Mouse (Mus musculus) layer of hippocampus, adult 9-11 months (tissue): ENCODE results near the gene Syt17.
A peak's percentile ranks its signal among the peaks of the same experiment; 100 is the strongest.

Experiments
- DNase-seq: peaks from one replicate; pipeline ENCODE4 v3.0.0; 2022

Syt17 gene

GRCm38 (mm10) chr7:118448134-118448967, at the start of gene Syt17:
Gene Syt17, minus strand, starts transcription at chr7:118448222.
- DNase-seq = peak; percentile 41

- DNase-seq = no peak
Measured at GRCm38 (mm10) chr7:118494892-118495579, 47.0 kb upstream of the Syt17 start.

- DNase-seq = no peak
Measured at GRCm38 (mm10) chr7:118493892-118494291, 45.9 kb upstream of the Syt17 start.

GRCm38 (mm10) chr7:118491431-118492147, 43.6 kb upstream of the Syt17 start, which contains the start of gene Itpripl2:
Gene Itpripl2, minus strand, starts transcription at chr7:118491975.
- peak; percentile 48 for DNase-seq

GRCm38 (mm10) chr7:118490666-118491430, 42.8 kb upstream of the Syt17 start:
- no peak for DNase-seq

- DNase-seq = no peak
Measured at GRCm38 (mm10) chr7:118489706-118490665, 42.0 kb upstream of the Syt17 start.

GRCm38 (mm10) chr7:118488060-118488664, 40.1 kb upstream of the Syt17 start:
- no peak for DNase-seq

- DNase-seq = no peak
Measured at GRCm38 (mm10) chr7:118486917-118487316, 38.9 kb upstream of the Syt17 start.

- no peak for DNase-seq
Measured at GRCm38 (mm10) chr7:118483996-118484395, 36.0 kb upstream of the Syt17 start.

GRCm38 (mm10) chr7:118482001-118482400, 34.0 kb upstream of the Syt17 start:
- DNase-seq = no peak

- DNase-seq = no peak
Measured at GRCm38 (mm10) chr7:118481047-118481810, 33.2 kb upstream of the Syt17 start.

- no peak for DNase-seq
Measured at GRCm38 (mm10) chr7:118480160-118480709, 32.2 kb upstream of the Syt17 start.

GRCm38 (mm10) chr7:118478835-118479312, 30.9 kb upstream of the Syt17 start:
- peak; percentile 82 for DNase-seq

- DNase-seq = no peak
Measured at GRCm38 (mm10) chr7:118476428-118476827, 28.4 kb upstream of the Syt17 start.

- no peak for DNase-seq
Measured at GRCm38 (mm10) chr7:118475008-118475705, 27.1 kb upstream of the Syt17 start.

- no peak for DNase-seq
Measured at GRCm38 (mm10) chr7:118472886-118473285, 24.9 kb upstream of the Syt17 start.

GRCm38 (mm10) chr7:118468060-118468459, 20.0 kb upstream of the Syt17 start:
- DNase-seq = no peak

- DNase-seq = no peak
Measured at GRCm38 (mm10) chr7:118464432-118464831, 16.4 kb upstream of the Syt17 start.
